Mouse (Mus musculus): ENCODE measurements around the gene Vmn1r56. TPM values are rescaled to one million over a fixed set of nuclear protein-coding genes. Genes with fewer than 3 reads are reported as not detected.

The Vmn1r56 gene
- polyA plus RNA-seq (2014; fragmentation: Illumina TruSeq; extraction: RNeasy Lipid Tissue Mini Kit (QIAGEN cat#74804); ENCODE audit: low replicate concordance): not detected

GRCm38 (mm10) chr7:5196647-5197046 lies at the start of gene Vmn1r56:
Gene Vmn1r56 (minus strand): TSS chr7:5196747.

GRCm38 (mm10) chr7:5218193-5218592 lies 21.6 kb upstream of the Vmn1r56 start, which contains the start of gene Vmn1r57:
Gene Vmn1r57 (plus strand): TSS chr7:5218493.

GRCm38 (mm10) chr7:5149570-5149969 lies 47.0 kb downstream of the Vmn1r56 start, which contains the start of gene Vmn1r55:
Gene Vmn1r55 (minus strand): TSS chr7:5149670.

Other genes with a start within 250 kb of the Vmn1r56 start
- not detected for gene Sbk2, start 232.3 kb downstream of the Vmn1r56 start, polyA plus RNA-seq (2014; fragmentation: Illumina TruSeq; extraction: RNeasy Lipid Tissue Mini Kit (QIAGEN cat#74804); ENCODE audit: low replicate concordance)
- not detected for gene Sbk3, start 225.6 kb downstream of the Vmn1r56 start, polyA plus RNA-seq (2014; fragmentation: Illumina TruSeq; extraction: RNeasy Lipid Tissue Mini Kit (QIAGEN cat#74804); ENCODE audit: low replicate concordance)
- 8.2 TPM for gene Zfp579, start 200.6 kb downstream of the Vmn1r56 start, polyA plus RNA-seq (2014; fragmentation: Illumina TruSeq; extraction: RNeasy Lipid Tissue Mini Kit (QIAGEN cat#74804); ENCODE audit: low replicate concordance)
- not detected for gene Zfp524, start 182.3 kb downstream of the Vmn1r56 start, polyA plus RNA-seq (2014; fragmentation: Illumina TruSeq; extraction: RNeasy Lipid Tissue Mini Kit (QIAGEN cat#74804); ENCODE audit: low replicate concordance)
- gene Fiz1, start 182.1 kb downstream of the Vmn1r56 start, polyA plus RNA-seq (2014; fragmentation: Illumina TruSeq; extraction: RNeasy Lipid Tissue Mini Kit (QIAGEN cat#74804); ENCODE audit: low replicate concordance): 9.3 TPM
- 0.48 TPM for gene Gm44973, start 181.3 kb downstream of the Vmn1r56 start, polyA plus RNA-seq (2014; fragmentation: Illumina TruSeq; extraction: RNeasy Lipid Tissue Mini Kit (QIAGEN cat#74804); ENCODE audit: low replicate concordance)
- gene Zfp865, start 176.4 kb downstream of the Vmn1r56 start, polyA plus RNA-seq (2014; fragmentation: Illumina TruSeq; extraction: RNeasy Lipid Tissue Mini Kit (QIAGEN cat#74804); ENCODE audit: low replicate concordance): 3.4 TPM
- gene Ccdc106, start 176.2 kb downstream of the Vmn1r56 start, polyA plus RNA-seq (2014; fragmentation: Illumina TruSeq; extraction: RNeasy Lipid Tissue Mini Kit (QIAGEN cat#74804); ENCODE audit: low replicate concordance): not detected
- 1.6 TPM for gene 4632433K11Rik, start 162.6 kb downstream of the Vmn1r56 start, polyA plus RNA-seq (2014; fragmentation: Illumina TruSeq; extraction: RNeasy Lipid Tissue Mini Kit (QIAGEN cat#74804); ENCODE audit: low replicate concordance)
- gene Zfp784, start 158.3 kb downstream of the Vmn1r56 start, polyA plus RNA-seq (2014; fragmentation: Illumina TruSeq; extraction: RNeasy Lipid Tissue Mini Kit (QIAGEN cat#74804); ENCODE audit: low replicate concordance): 6.2 TPM
- 0.56 TPM for gene Zfp580, start 145.2 kb downstream of the Vmn1r56 start, polyA plus RNA-seq (2014; fragmentation: Illumina TruSeq; extraction: RNeasy Lipid Tissue Mini Kit (QIAGEN cat#74804); ENCODE audit: low replicate concordance)
- 11.5 TPM for gene U2af2, start 134.6 kb downstream of the Vmn1r56 start, polyA plus RNA-seq (2014; fragmentation: Illumina TruSeq; extraction: RNeasy Lipid Tissue Mini Kit (QIAGEN cat#74804); ENCODE audit: low replicate concordance)
- gene Epn1, start 116.5 kb downstream of the Vmn1r56 start, polyA plus RNA-seq (2014; fragmentation: Illumina TruSeq; extraction: RNeasy Lipid Tissue Mini Kit (QIAGEN cat#74804); ENCODE audit: low replicate concordance): 0.63 TPM
- not detected for gene Rfpl4, start 79.8 kb downstream of the Vmn1r56 start, polyA plus RNA-seq (2014; fragmentation: Illumina TruSeq; extraction: RNeasy Lipid Tissue Mini Kit (QIAGEN cat#74804); ENCODE audit: low replicate concordance)
- gene Rasl2-9, start 70.8 kb downstream of the Vmn1r56 start, polyA plus RNA-seq (2014; fragmentation: Illumina TruSeq; extraction: RNeasy Lipid Tissue Mini Kit (QIAGEN cat#74804); ENCODE audit: low replicate concordance): 2.1 TPM
- not detected for gene Vmn1r55, start 47.1 kb downstream of the Vmn1r56 start, polyA plus RNA-seq (2014; fragmentation: Illumina TruSeq; extraction: RNeasy Lipid Tissue Mini Kit (QIAGEN cat#74804); ENCODE audit: low replicate concordance)
- not detected for gene Vmn1r57, start 21.7 kb upstream of the Vmn1r56 start, polyA plus RNA-seq (2014; fragmentation: Illumina TruSeq; extraction: RNeasy Lipid Tissue Mini Kit (QIAGEN cat#74804); ENCODE audit: low replicate concordance)
- gene Gm5065, start 153.8 kb upstream of the Vmn1r56 start, polyA plus RNA-seq (2014; fragmentation: Illumina TruSeq; extraction: RNeasy Lipid Tissue Mini Kit (QIAGEN cat#74804); ENCODE audit: low replicate concordance): not detected
- not detected for gene Nlrp2, start 154.3 kb upstream of the Vmn1r56 start, polyA plus RNA-seq (2014; fragmentation: Illumina TruSeq; extraction: RNeasy Lipid Tissue Mini Kit (QIAGEN cat#74804); ENCODE audit: low replicate concordance)
- gene Vmn1r58, start 216.6 kb upstream of the Vmn1r56 start, polyA plus RNA-seq (2014; fragmentation: Illumina TruSeq; extraction: RNeasy Lipid Tissue Mini Kit (QIAGEN cat#74804); ENCODE audit: low replicate concordance): not detected